Mouse (Mus musculus) kidney, embryonic 14.5 days (tissue): ENCODE measurements around the gene Cry2. TPM values are rescaled to one million over a fixed set of nuclear protein-coding genes. Genes with fewer than 3 reads are reported as not detected.

Source experiments
- ATAC-seq: fragments of 200-750 bp; cut with Nextera tagmentation; 2 replicates; pipeline ENCODE4 v1.8.0; 2017; ENCODE audit warnings: moderate number of reproducible peaks, mild to moderate bottlenecking, moderate TSS enrichment, moderate library complexity; ENCODE audit not compliant: low FRiP score, low TSS enrichment
- H3K27ac ChIP-seq: fragments of 300-500 bp; sonication (generic); 2 replicates; pipeline ENCODE4 v1.5.1; 2014; ENCODE audit warnings: low read depth, mild to moderate bottlenecking, low read length, moderate library complexity, mixed read lengths
- H3K27me3 ChIP-seq: fragments of 300-500 bp; sonication (generic); 2 replicates; pipeline ENCODE4 v1.6.1; 2014; ENCODE audit warnings: mild to moderate bottlenecking, low read length; ENCODE audit not compliant: control insufficient read depth, insufficient read depth
- H3K36me3 ChIP-seq: fragments of 300-500 bp; sonication (generic); 2 replicates; pipeline ENCODE4 v1.6.1; 2014; ENCODE audit warnings: low read length, mixed read lengths; ENCODE audit not compliant: control insufficient read depth, insufficient read depth
- H3K4me1 ChIP-seq: fragments of 300-500 bp; sonication (generic); 2 replicates; pipeline ENCODE4 v1.6.1; 2014; ENCODE audit warnings: low read length, mixed read lengths; ENCODE audit not compliant: control insufficient read depth, insufficient read depth
- H3K4me2 ChIP-seq: fragments of 300-500 bp; sonication (generic); replicated peaks from 2 replicates; pipeline ENCODE4 v1.6.1; 2014; ENCODE audit warnings: low read depth, mild to moderate bottlenecking, low read length
- H3K4me3 ChIP-seq: fragments of 300-500 bp; sonication (generic); 2 replicates; pipeline ENCODE4 v1.5.1; 2014; ENCODE audit warnings: mild to moderate bottlenecking, low read length
- H3K9ac ChIP-seq: fragments of 300-500 bp; sonication (generic); 2 replicates; pipeline ENCODE4 v1.6.1; 2014; ENCODE audit warnings: low read depth, mild to moderate bottlenecking, low read length, moderate library complexity
- H3K9me3 ChIP-seq: fragments of 300-500 bp; sonication (generic); 2 replicates; pipeline ENCODE4 v1.6.1; 2016; ENCODE audit warnings: low read length; ENCODE audit not compliant: control insufficient read depth
- WGBS: fragments of 180-500 bp; shearing (Covaris S2); extraction: QIAGEN DNeasy Blood & Tissue Kit; methylation state at CpG from one replicate; pipeline ENCODE4 v1.1.7; 2014; 5-methylcytosine and 5-hydroxymethylcytosine counted together
- polyA plus RNA-seq: library from polyadenylated mRNA; unstranded; fragments of >200 nt; fragmentation: Nextera tagmentation; extraction: Ambion mirVana; gene quantifications from 2 replicates; pipeline ENCODE4 v1.2.1, GENCODE M21; 2014

The Cry2 gene
- polyA plus RNA-seq, 1 experiment from 2014 or later = 21.3 TPM

- H3K9me3 ChIP-seq = no peaks in the 10 kb centered on the region
- H3K4me2 ChIP-seq = no peak overlapping the region
- H3K27me3 ChIP-seq = no peaks in the 10 kb centered on the region; the same call in 1 of the 2 replicates
- no peaks in the 10 kb centered on the region for H3K36me3 ChIP-seq
- no peak overlapping the region for H3K4me3 ChIP-seq
- H3K27ac ChIP-seq = no peak overlapping the region
- no peaks in the 10 kb centered on the region for H3K4me1 ChIP-seq
- H3K9ac ChIP-seq = no peak overlapping the region
- WGBS = 83% methylated on average over 12 of the region's 12 CpGs
- ATAC-seq = no peak
Measured at GRCm38 (mm10) chr2:92471886-92472670, 38.2 kb upstream of the Cry2 start.

GRCm38 (mm10) chr2:92464690-92465089 is 30.8 kb upstream of the Cry2 start:
- 76% methylated on average over 3 of the region's 3 CpGs for WGBS
- no peak overlapping the region for H3K4me3 ChIP-seq
- H3K27ac ChIP-seq = no peak overlapping the region
- H3K9ac ChIP-seq = no peak overlapping the region
- H3K27me3 ChIP-seq = peaks cover 6% of the 10 kb centered on the region; the same call in 1 of the 2 replicates
- no peaks in the 10 kb centered on the region for H3K9me3 ChIP-seq
- no peaks in the 10 kb centered on the region for H3K36me3 ChIP-seq
- no peak overlapping the region for H3K4me2 ChIP-seq
- ATAC-seq = no peak
- 0 out of 2 replicates have a peak, but pooled peaks cover 9% of the 10 kb centered on the region for H3K4me1 ChIP-seq

- ATAC-seq = no peak
- H3K27ac ChIP-seq = no peak overlapping the region
- H3K9me3 ChIP-seq = no peaks in the 10 kb centered on the region
Measured at GRCm38 (mm10) chr2:92461215-92461614, 27.4 kb upstream of the Cry2 start.

GRCm38 (mm10) chr2:92459921-92460707 is 26.3 kb upstream of the Cry2 start, which contains the start of gene Slc35c1:
Slc35c1 (minus strand) TSS chr2:92460538.
- peaks cover 6% of the 10 kb centered on the region; the same call in 1 of the 2 replicates for H3K27me3 ChIP-seq
- H3K9ac ChIP-seq = peak within 1 kb of the TSS; percentile 71
- H3K4me1 ChIP-seq = peaks cover 28% of the 10 kb centered on the region
- peak within 1 kb of the TSS; percentile 84 for H3K4me3 ChIP-seq
- WGBS = 1% methylated on average over 34 of the region's 34 CpGs
- no peaks in the 10 kb centered on the region for H3K9me3 ChIP-seq
- no peaks in the 10 kb centered on the region for H3K36me3 ChIP-seq
- ATAC-seq = 0 out of 2 replicates have a peak, but pooled peaks have one; percentile 21
- peak within 1 kb of the TSS; percentile 94 for H3K4me2 ChIP-seq
- peak within 1 kb of the TSS; percentile 73 for H3K27ac ChIP-seq

More at GRCm38 (mm10) chr2:92461215-92461614, 27.4 kb upstream of the Cry2 start:
- no peak overlapping the region for H3K4me2 ChIP-seq
- no peak overlapping the region for H3K9ac ChIP-seq
- WGBS = 81% methylated on average over 1 of the region's 1 CpGs
- H3K4me3 ChIP-seq = no peak overlapping the region
- peaks cover 28% of the 10 kb centered on the region for H3K4me1 ChIP-seq
- no peaks in the 10 kb centered on the region for H3K36me3 ChIP-seq
- H3K27me3 ChIP-seq = peaks cover 6% of the 10 kb centered on the region; the same call in 1 of the 2 replicates

- Histone ChIP-seq H3K9ac (peak overlapping the region; percentile 71), H3K4me1 (peaks cover 28% of the 10 kb centered on the region), H3K36me3 (peaks cover 4% of the 10 kb centered on the region), H3K27ac (peak overlapping the region; percentile 73), H3K9me3 (no peaks in the 10 kb centered on the region), H3K27me3 (peaks cover 6% of the 10 kb centered on the region; the same call in 1 of the 2 replicates), H3K4me3 (peak overlapping the region; percentile 84), H3K4me2 (peak overlapping the region; percentile 94)
- under 1% methylated on average over 53 of the region's 55 CpGs for WGBS
- peak; percentile 84 for ATAC-seq
Measured at GRCm38 (mm10) chr2:92459141-92459920, 25.5 kb upstream of the Cry2 start.

GRCm38 (mm10) chr2:92458481-92458880 is 24.6 kb upstream of the Cry2 start:
- Histone ChIP-seq H3K27me3 (peaks cover 6% of the 10 kb centered on the region; the same call in 1 of the 2 replicates), H3K27ac (no peak overlapping the region), H3K4me1 (peaks cover 28% of the 10 kb centered on the region), H3K9me3 (no peaks in the 10 kb centered on the region), H3K4me3 (peak overlapping the region; percentile 84), H3K9ac (peak overlapping the region; percentile 71), H3K36me3 (peaks cover 13% of the 10 kb centered on the region), H3K4me2 (peak overlapping the region; percentile 94)
- ATAC-seq = no peak
- 67% methylated on average over 13 of the region's 13 CpGs for WGBS

- ATAC-seq = no peak
- 75% methylated on average over 8 of the region's 8 CpGs for WGBS
- Histone ChIP-seq H3K4me1 (peaks cover 28% of the 10 kb centered on the region), H3K9ac (no peak overlapping the region), H3K4me3 (no peak overlapping the region), H3K27ac (no peak overlapping the region), H3K27me3 (peaks cover 6% of the 10 kb centered on the region; the same call in 1 of the 2 replicates), H3K36me3 (peaks cover 17% of the 10 kb centered on the region), H3K4me2 (no peak overlapping the region), H3K9me3 (no peaks in the 10 kb centered on the region)
Measured at GRCm38 (mm10) chr2:92456970-92457530, 23.2 kb upstream of the Cry2 start.

- H3K9ac ChIP-seq = no peak overlapping the region
- H3K36me3 ChIP-seq = peaks cover 17% of the 10 kb centered on the region
- WGBS = 14% methylated on average over 2 of the region's 3 CpGs
- H3K4me2 ChIP-seq = no peak overlapping the region
- peaks cover 28% of the 10 kb centered on the region for H3K4me1 ChIP-seq
- H3K4me3 ChIP-seq = no peak overlapping the region
- no peak for ATAC-seq
- peaks cover 6% of the 10 kb centered on the region; the same call in 1 of the 2 replicates for H3K27me3 ChIP-seq
- no peaks in the 10 kb centered on the region for H3K9me3 ChIP-seq
- H3K27ac ChIP-seq = no peak overlapping the region
Measured at GRCm38 (mm10) chr2:92455704-92456103, 21.9 kb upstream of the Cry2 start.
